Mouse (Mus musculus): ENCODE results near the gene H2al1k. TPM values are rescaled to one million over a fixed set of nuclear protein-coding genes. Genes with fewer than 3 reads are reported as not detected.
"Not testable (repeated sequence)": the region's sequence is repeated elsewhere in the genome, so short reads cannot be mapped to it uniquely, and the experiment has no call there.

The H2al1k gene
- not detected in 2 replicates for polyA plus RNA-seq (2016; fragmentation: Nextera tagmentation; extraction: Ambion mirVana)

- H3K36me3 ChIP-seq; DNase-seq (ENCODE audit: low spot score); H3K4me3 ChIP-seq; H3K9me3 ChIP-seq (replicated peaks); H3K27me3 ChIP-seq (ENCODE audit: low read depth, poor library complexity, severe bottlenecking); H3K27ac ChIP-seq; H3K4me1 ChIP-seq: not testable (repeated sequence)
- WGBS, result no CpG with 5 or more reads among the region's 2 CpGs
Measured at GRCm38 (mm10) chrX:9350327-9350726, at the start of gene H2al1k. H2al1k (plus strand) TSS chrX:9350627.

GRCm38 (mm10) chrX:9302791-9303190, 47.6 kb upstream of the H2al1k start:
- DNase-seq (ENCODE audit: low spot score), result no peak
- H3K4me3 ChIP-seq, result no peak overlapping the region
- no peaks in the 10 kb centered on the region for H3K9me3 ChIP-seq (replicated peaks)
- H3K27me3 ChIP-seq (ENCODE audit: low read depth, poor library complexity, severe bottlenecking), result no peaks in the 10 kb centered on the region
- no peaks in the 10 kb centered on the region for H3K36me3 ChIP-seq
- no peaks in the 10 kb centered on the region for H3K4me1 ChIP-seq
- 85% methylated on average over 5 of the region's 5 CpGs for WGBS
- H3K27ac ChIP-seq, result no peak overlapping the region

GRCm38 (mm10) chrX:9303455-9303854, 47.0 kb upstream of the H2al1k start:
- Histone ChIP-seq H3K9me3 (replicated peaks) (no peaks in the 10 kb centered on the region), H3K4me1 (no peaks in the 10 kb centered on the region), H3K27ac (no peak overlapping the region), H3K36me3 (no peaks in the 10 kb centered on the region), H3K27me3 (ENCODE audit: low read depth, poor library complexity, severe bottlenecking) (no peaks in the 10 kb centered on the region), H3K4me3 (no peak overlapping the region)
- 83% methylated on average over 1 of the region's 1 CpGs for WGBS
- no peak for DNase-seq (ENCODE audit: low spot score)

- not testable (repeated sequence) for H3K36me3 ChIP-seq, H3K27ac ChIP-seq
Measured at GRCm38 (mm10) chrX:9316457-9316856, 34.0 kb upstream of the H2al1k start.

GRCm38 (mm10) chrX:9327954-9328353, 22.5 kb upstream of the H2al1k start:
- not testable (repeated sequence) for H3K4me3 ChIP-seq; H3K27ac ChIP-seq; DNase-seq (ENCODE audit: low spot score); H3K36me3 ChIP-seq; H3K4me1 ChIP-seq; H3K27me3 ChIP-seq (ENCODE audit: low read depth, poor library complexity, severe bottlenecking); H3K9me3 ChIP-seq (replicated peaks)
- WGBS, result 89% methylated on average over 26 of the region's 26 CpGs

More at GRCm38 (mm10) chrX:9316457-9316856, 34.0 kb upstream of the H2al1k start:
- not testable (repeated sequence) for H3K9me3 ChIP-seq (replicated peaks); H3K4me3 ChIP-seq; H3K4me1 ChIP-seq; H3K27me3 ChIP-seq (ENCODE audit: low read depth, poor library complexity, severe bottlenecking); DNase-seq (ENCODE audit: low spot score)

- 89% methylated on average over 12 of the region's 12 CpGs for WGBS
- H3K4me1 ChIP-seq; H3K9me3 ChIP-seq (replicated peaks); H3K27me3 ChIP-seq (ENCODE audit: low read depth, poor library complexity, severe bottlenecking); H3K36me3 ChIP-seq; DNase-seq (ENCODE audit: low spot score); H3K4me3 ChIP-seq; H3K27ac ChIP-seq: not testable (repeated sequence)
Measured at GRCm38 (mm10) chrX:9332366-9332962, 18.0 kb upstream of the H2al1k start.

GRCm38 (mm10) chrX:9333035-9333434, 17.4 kb upstream of the H2al1k start:
- H3K36me3 ChIP-seq; H3K27ac ChIP-seq; H3K4me3 ChIP-seq; H3K27me3 ChIP-seq (ENCODE audit: low read depth, poor library complexity, severe bottlenecking); DNase-seq (ENCODE audit: low spot score); H3K9me3 ChIP-seq (replicated peaks); H3K4me1 ChIP-seq: not testable (repeated sequence)
- 59% methylated on average over 2 of the region's 2 CpGs for WGBS

- H3K27ac ChIP-seq; DNase-seq (ENCODE audit: low spot score); H3K4me3 ChIP-seq; H3K9me3 ChIP-seq (replicated peaks); H3K4me1 ChIP-seq; H3K36me3 ChIP-seq; H3K27me3 ChIP-seq (ENCODE audit: low read depth, poor library complexity, severe bottlenecking): not testable (repeated sequence)
- 65% methylated on average over 1 of the region's 1 CpGs for WGBS
Measured at GRCm38 (mm10) chrX:9334996-9335395, 15.4 kb upstream of the H2al1k start.

- not testable (repeated sequence) for H3K4me1 ChIP-seq; DNase-seq (ENCODE audit: low spot score); H3K36me3 ChIP-seq; H3K9me3 ChIP-seq (replicated peaks); H3K4me3 ChIP-seq; H3K27ac ChIP-seq; H3K27me3 ChIP-seq (ENCODE audit: low read depth, poor library complexity, severe bottlenecking)
- 51% methylated on average over 2 of the region's 2 CpGs for WGBS
Measured at GRCm38 (mm10) chrX:9374012-9374411, 23.6 kb downstream of the H2al1k start.

GRCm38 (mm10) chrX:9375927-9376326, 25.5 kb downstream of the H2al1k start:
- not testable (repeated sequence) for H3K4me1 ChIP-seq; H3K36me3 ChIP-seq; H3K27me3 ChIP-seq (ENCODE audit: low read depth, poor library complexity, severe bottlenecking); H3K27ac ChIP-seq; H3K9me3 ChIP-seq (replicated peaks); DNase-seq (ENCODE audit: low spot score); H3K4me3 ChIP-seq

Other genes starting within 250 kb of the H2al1k start
- gene 4930402K13Rik, start 246.1 kb upstream of the H2al1k start, polyA plus RNA-seq (2016; fragmentation: Nextera tagmentation; extraction: Ambion mirVana), result not detected in 2 replicates
- gene Lancl3, start 150.7 kb upstream of the H2al1k start, polyA plus RNA-seq (2016; fragmentation: Nextera tagmentation; extraction: Ambion mirVana), result 0.09 and 0.18 TPM in 2 replicates
- gene Gm14862, start 93.7 kb upstream of the H2al1k start, polyA plus RNA-seq (2016; fragmentation: Nextera tagmentation; extraction: Ambion mirVana), result not detected in 2 replicates
- 1.7 and 1.9 TPM in 2 replicates for gene Xk, start 77.9 kb upstream of the H2al1k start, polyA plus RNA-seq (2016; fragmentation: Nextera tagmentation; extraction: Ambion mirVana)
- not detected in 2 replicates for gene H2al1m, start 66.9 kb upstream of the H2al1k start, polyA plus RNA-seq (2016; fragmentation: Nextera tagmentation; extraction: Ambion mirVana)
- 0.29 and 0.48 TPM in 2 replicates for gene Cybb, start 137.1 kb downstream of the H2al1k start, polyA plus RNA-seq (2016; fragmentation: Nextera tagmentation; extraction: Ambion mirVana)
- gene H2al1o, start 221.8 kb downstream of the H2al1k start, polyA plus RNA-seq (2016; fragmentation: Nextera tagmentation; extraction: Ambion mirVana), result not detected in 2 replicates